24 mouse cellular contexts compared by ENCODE assay signal in genomic region chr1:67042583-67042982, GRCm38 (mm10). TPM values are rescaled to one million over a fixed set of nuclear protein-coding genes. Genes with fewer than 3 reads are reported as not detected.
DNase-seq lines count a peak whose midpoint lies in the region; ATAC-seq and TF ChIP-seq lines count a peak whose summit lies in the region.
"Had no signal": no experiment of that assay in that cellular context is flagged by ENCODE, and none has a peak within 500 bp of the region (broad histone marks: within the 10 kb centered on the region; RNA-seq: fewer than 3 reads in every experiment).

No protein-coding gene starts in this region.

- no peaks in the 10 kb centered on the region for H3K36me3 ChIP-seq in liver, adult 2 months (ENCODE audit: control insufficient read depth, insufficient read depth, low read length)
- H3K36me3 ChIP-seq: embryonic facial prominence, embryonic 12.5 days; embryonic facial prominence, embryonic 15.5 days; heart, embryonic 13.5 days had no signal

- no peak for TF ChIP-seq POLR2A in liver, adult 2 months (IDR thresholded peaks at IDR 0.05; ENCODE audit: extremely low read depth, insufficient read depth, low read length)

- no peak overlapping the region for H3K27ac ChIP-seq in liver, adult 2 months (replicated peaks; ENCODE audit: insufficient read depth, low read depth, low read length)
- H3K27ac ChIP-seq: embryonic facial prominence, embryonic 12.5 days; embryonic facial prominence, embryonic 15.5 days; heart, embryonic 13.5 days; hindbrain, embryonic 14.5 days; hindbrain, postnatal 0 days had no signal

- DNase-seq in liver, adult 2 months (ENCODE audit: extremely low read depth, low read depth, low spot score) = peak; percentile 26
- DNase-seq in liver = no peak
- DNase-seq in thymus, postnatal 36 days = no peak
- DNase-seq in cerebellum, postnatal 36 days = no peak
- DNase-seq: adrenal gland, adult 8-10 months; adrenal gland, postnatal 25 days; cerebellum, adult 11-12 months; cerebellum, adult 8-10 months; cerebellum, postnatal 10 days; gastrocnemius, postnatal 10 days; gastrocnemius, postnatal 36 days; heart, adult 18-20 months; heart, postnatal 14 days; heart, postnatal 4 days had no signal

- ATAC-seq in common myeloid progenitor, adult 5-6 weeks (replicated peaks; ENCODE audit: low read depth, poor library complexity, severe bottlenecking) = 0 out of 2 replicates have a peak, but pooled peaks have one; percentile 4
- peak; percentile 43 for ATAC-seq in granulocyte monocyte progenitor cell, adult 5-6 weeks (replicated peaks; ENCODE audit: poor library complexity, severe bottlenecking)
- ATAC-seq: activated CD4-positive, CD25-positive, alpha-beta regulatory T cell, adult 4 months; forebrain, embryonic 14.5 days; hindbrain, postnatal 0 days; inflammation-experienced regulatory T-cells, adult 6 months had no signal

- 18% methylated on average over 7 of the region's 7 CpGs for WGBS in liver, adult 2 months

- no peaks in the 10 kb centered on the region for H3K27me3 ChIP-seq in liver, adult 2 months (ENCODE audit: control insufficient read depth, insufficient read depth, low read length)
- H3K27me3 ChIP-seq: embryonic facial prominence, embryonic 12.5 days; embryonic facial prominence, embryonic 15.5 days; heart, embryonic 13.5 days had no signal

- H3K4me1 ChIP-seq in liver, adult 2 months (ENCODE audit: control insufficient read depth, insufficient read depth, low read length) = peaks cover 7% of the 10 kb centered on the region; the same call in 1 of the 2 replicates

- no peaks in the 10 kb centered on the region for H3K79me2 ChIP-seq in liver, adult 2 months (ENCODE audit: control insufficient read depth, insufficient read depth, low read length)

- no peak for TF ChIP-seq CTCF in liver, adult 2 months (IDR thresholded peaks at IDR 0.05; ENCODE audit: low read depth, low read length)

- no peak overlapping the region for H3K4me3 ChIP-seq in liver, adult 2 months (ENCODE audit: insufficient read depth, low read depth, low read length)
- H3K4me3 ChIP-seq: embryonic facial prominence, embryonic 12.5 days; embryonic facial prominence, embryonic 15.5 days; heart, embryonic 13.5 days had no signal

- H3K9ac ChIP-seq in liver, adult 2 months (ENCODE audit: low read depth, low read length) = no peak overlapping the region
- H3K9ac ChIP-seq: embryonic facial prominence, embryonic 12.5 days; embryonic facial prominence, embryonic 15.5 days; heart, embryonic 13.5 days; hindbrain, embryonic 14.5 days had no signal

RNA-seq across cellular contexts. Expression of gene Lancl1, which starts 3.9 kb away (rescaled TPM):
- total RNA-seq in liver, adult 2 months (2014; rRNA removed) = 25.5 and 31.1 TPM in 2 replicates
- 29.5 and 39.2 TPM in 2 replicates for polyA plus RNA-seq in liver, adult 2 months (2012; rRNA removed)
- total RNA-seq in common myeloid progenitor, adult 5-6 weeks (2017) = 39.8 and 39.9 TPM in 2 replicates
- 32.9 and 51.0 TPM in 2 replicates for total RNA-seq in granulocyte monocyte progenitor cell, adult 5-6 weeks (2014; fragmentation: Nextera tagmentation)
- 33.8 and 33.9 TPM in 2 replicates for total RNA-seq in granulocyte monocyte progenitor cell, adult 5-6 weeks (2017)
